Mouse (Mus musculus) small intestine, adult 2 months (tissue): ENCODE results near the gene Gfm1.

Source experiments
- CTCF ChIP-seq: fragments of 200-500 bp; IDR thresholded peaks from 2 replicates; pipeline ENCODE4 v1.5.1; 2012; ENCODE audit warnings: low read depth, mild to moderate bottlenecking, control low read depth, inconsistent platforms, low read length, moderate library complexity, mixed read lengths; ENCODE audit not compliant: insufficient replicate concordance, insufficient read length; ENCODE audit errors: extremely low read depth
- POLR2A ChIP-seq: fragments of 200-500 bp; IDR thresholded peaks from 2 replicates; pipeline ENCODE4 v1.6.1; 2012; ENCODE audit warnings: low read depth, mild to moderate bottlenecking, control low read depth, inconsistent platforms, low read length, moderate library complexity

GRCm38 (mm10) chr3:67498773-67499405 is 69.0 kb downstream of the Gfm1 start:
- TF ChIP-seq CTCF (no peak), POLR2A (no peak)
